7 mouse cellular contexts compared by ENCODE assay signal in genomic region chr11:86851234-86851671, GRCm38 (mm10). TPM values are rescaled to one million over a fixed set of nuclear protein-coding genes. Genes with fewer than 3 reads are reported as not detected.
DNase-seq lines count a peak whose midpoint lies in the region; ATAC-seq and TF ChIP-seq lines count a peak whose summit lies in the region.

No protein-coding gene starts in this region.

- no peak overlapping the region for H3K9ac ChIP-seq in forebrain, postnatal 0 days
- no peak overlapping the region for H3K9ac ChIP-seq in stomach, embryonic 15.5 days

- H3K4me1 ChIP-seq in cerebellum, adult 2 months (ENCODE audit: control insufficient read depth, insufficient read depth, low read length): peaks cover 18% of the 10 kb centered on the region
- H3K4me1 ChIP-seq in forebrain, postnatal 0 days (ENCODE audit: insufficient read depth): 0 out of 2 replicates have a peak, but pooled peaks cover 10% of the 10 kb centered on the region
- H3K4me1 ChIP-seq in stomach, embryonic 15.5 days: peaks cover 14% of the 10 kb centered on the region

- peak; percentile 36; the same call in 1 of the 2 replicates for ATAC-seq in forebrain, postnatal 0 days
- ATAC-seq in stomach, embryonic 15.5 days (ENCODE audit: insufficient read depth, low FRiP score, low read depth): no peak
- ATAC-seq in CD4-positive, CD25-positive, alpha-beta regulatory T cell, adult 4 months: no peak

- peak; percentile 12 for DNase-seq in right cerebral cortex, postnatal 14 days
- no peak for DNase-seq in right cerebral cortex, postnatal 25 days
- peak; percentile 82 to 94 for DNase-seq in cerebellum, adult 2 months
- no peak for DNase-seq in forebrain, postnatal 0 days
- DNase-seq in gastrocnemius, postnatal 4 days (ENCODE audit: low spot score in 2 of 2): no peak

- no peak overlapping the region for H3K4me3 ChIP-seq in cerebellum, adult 2 months (replicated peaks; ENCODE audit: insufficient read depth, low read depth, low read length)
- no peak overlapping the region for H3K4me3 ChIP-seq in forebrain, postnatal 0 days (ENCODE audit: low read depth, low read length)
- no peak overlapping the region for H3K4me3 ChIP-seq in stomach, embryonic 15.5 days (replicated peaks)

- WGBS in cerebellum, adult 2 months: 6% methylated on average over 7 of the region's 7 CpGs
- WGBS in forebrain, postnatal 0 days: 24% methylated on average over 7 of the region's 7 CpGs
- 27% methylated on average over 7 of the region's 7 CpGs for WGBS in stomach, embryonic 15.5 days

- TF ChIP-seq CTCF in cerebellum, adult 2 months (IDR thresholded peaks at IDR 0.05; ENCODE audit: borderline replicate concordance, insufficient read depth, low read depth, low read length): no peak
- no peak for TF ChIP-seq CTCF in forebrain, postnatal 0 days (IDR thresholded peaks at IDR 0.05; ENCODE audit: low read depth)

- no peak overlapping the region; the same call in 1 of the 2 replicates for H3K27ac ChIP-seq in cerebellum, adult 2 months (ENCODE audit: insufficient read depth, low read length)
- H3K27ac ChIP-seq in forebrain, postnatal 0 days (ENCODE audit: low read depth, low read length): peak overlapping the region; percentile 30; the same call in 1 of the 2 replicates
- peak overlapping the region; percentile 21 for H3K27ac ChIP-seq in stomach, embryonic 15.5 days

- no peak for TF ChIP-seq POLR2A in cerebellum, adult 2 months (IDR thresholded peaks at IDR 0.05; ENCODE audit: borderline replicate concordance, insufficient read depth, low read length)

- no peaks in the 10 kb centered on the region for H3K9me3 ChIP-seq in forebrain, postnatal 0 days (ENCODE audit: low read length)
- H3K9me3 ChIP-seq in stomach, embryonic 15.5 days: no peaks in the 10 kb centered on the region

- no peaks in the 10 kb centered on the region for H3K27me3 ChIP-seq in cerebellum, adult 2 months (ENCODE audit: control insufficient read depth, insufficient read depth, low read length)
- no peaks in the 10 kb centered on the region for H3K27me3 ChIP-seq in forebrain, postnatal 0 days (ENCODE audit: insufficient read depth, low read length)
- no peaks in the 10 kb centered on the region for H3K27me3 ChIP-seq in stomach, embryonic 15.5 days (replicated peaks)

- H3K4me2 ChIP-seq in forebrain, postnatal 0 days (ENCODE audit: low read depth): no peak overlapping the region
- peak overlapping the region; percentile 8; the same call in 1 of the 2 replicates for H3K4me2 ChIP-seq in stomach, embryonic 15.5 days

- no peaks in the 10 kb centered on the region for H3K36me3 ChIP-seq in forebrain, postnatal 0 days (ENCODE audit: insufficient read depth)
- no peaks in the 10 kb centered on the region for H3K36me3 ChIP-seq in stomach, embryonic 15.5 days

RNA-seq across cellular contexts. Expression of gene Dhx40, which starts 43.7 kb away (rescaled TPM):
- polyA plus RNA-seq in cerebellum, adult 2 months (2012; rRNA removed): 12.4 and 13.2 TPM in 2 replicates
- 28.0 and 31.6 TPM in 2 replicates for total RNA-seq in forebrain, postnatal 0 days (2014; rRNA removed)
- 13.6 and 18.3 TPM in 2 replicates for polyA plus RNA-seq in forebrain, postnatal 0 days (2015; fragmentation: Nextera tagmentation; extraction: Ambion mirVana)
- 17.6 and 19.1 TPM in 2 replicates for polyA plus RNA-seq in stomach, embryonic 15.5 days (2015; fragmentation: Nextera tagmentation; extraction: Ambion mirVana)
- 10 to 100 TPM; 15.8 to 16.7 TPM for total RNA-seq in gastrocnemius, postnatal 4 days (2021)
- polyA plus RNA-seq in CD4-positive, CD25-positive, alpha-beta regulatory T cell, adult 4 months (2017; shearing (Covaris generic)): 10 to 100 TPM; 23.6 to 24.4 TPM

Comparison
In these comparisons a context has a peak if more than half of its experiments do, and no peak if none do; other contexts are left out.
1. DNase-seq: peak in right cerebral cortex, postnatal 14 days (single experiment) and cerebellum, adult 2 months (2 of 2); none in right cerebral cortex, postnatal 25 days (single experiment), forebrain, postnatal 0 days (single experiment) and gastrocnemius, postnatal 4 days (0 of 2).